Mouse (Mus musculus) right cerebral cortex, postnatal 10 days (tissue): ENCODE data around the gene Lrmda.

Source experiments
- DNase-seq, 2 experiments: peaks; one replicate each; pipeline ENCODE4 v3.0.0; 2021; ENCODE audit warnings: low spot score in 2 of 2

Gene Lrmda

GRCm38 (mm10) chr14:22326218-22326964, 306.9 kb downstream of the Lrmda start:
- no peak for DNase-seq

- peak in 1 of 2 experiments; percentile 11 for DNase-seq
These were observed 309.7 kb downstream of the Lrmda start for GRCm38 (mm10) chr14:22329191-22329590.

DNA sequence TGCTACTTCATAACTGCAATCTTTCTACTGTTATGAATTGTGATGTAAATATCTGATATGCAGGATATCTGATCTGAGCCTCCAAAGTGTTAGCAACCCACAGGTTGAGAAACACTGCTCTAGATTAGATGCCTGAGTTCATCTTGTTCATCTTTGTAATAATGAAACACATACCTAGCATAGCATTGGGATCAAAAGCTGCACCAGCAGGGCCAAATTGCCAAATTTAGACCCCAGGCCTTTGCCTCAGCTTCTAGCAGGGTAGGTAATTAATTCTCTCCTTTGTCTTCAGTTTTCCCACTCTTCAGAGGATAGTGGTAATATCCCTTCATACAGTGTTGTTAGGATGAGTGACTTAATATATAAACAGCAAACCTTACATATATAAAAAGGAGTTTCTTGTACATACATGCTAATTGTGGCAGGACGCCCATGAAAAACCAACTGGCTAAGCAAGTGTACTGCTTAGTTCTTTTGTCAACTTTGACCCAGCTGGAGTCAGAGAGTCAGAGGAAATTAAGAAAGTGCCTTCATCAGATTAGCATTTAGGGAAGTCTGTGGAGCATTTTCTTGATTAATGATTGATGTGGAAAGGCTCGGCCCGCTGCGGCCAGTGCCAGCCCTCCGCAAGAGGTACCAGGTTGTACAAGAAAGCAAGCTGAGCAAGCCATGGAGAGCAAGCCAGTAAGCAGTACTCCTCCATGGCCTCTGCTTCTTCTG, 315.7 kb downstream of the Lrmda start:
- no peak for DNase-seq

GRCm38 (mm10) chr14:22339176-22339575, 319.7 kb downstream of the Lrmda start:
- DNase-seq = peak; percentile 27 to 40

GRCm38 (mm10) chr14:22343357-22343756, 323.8 kb downstream of the Lrmda start:
- DNase-seq = no peak

DNA sequence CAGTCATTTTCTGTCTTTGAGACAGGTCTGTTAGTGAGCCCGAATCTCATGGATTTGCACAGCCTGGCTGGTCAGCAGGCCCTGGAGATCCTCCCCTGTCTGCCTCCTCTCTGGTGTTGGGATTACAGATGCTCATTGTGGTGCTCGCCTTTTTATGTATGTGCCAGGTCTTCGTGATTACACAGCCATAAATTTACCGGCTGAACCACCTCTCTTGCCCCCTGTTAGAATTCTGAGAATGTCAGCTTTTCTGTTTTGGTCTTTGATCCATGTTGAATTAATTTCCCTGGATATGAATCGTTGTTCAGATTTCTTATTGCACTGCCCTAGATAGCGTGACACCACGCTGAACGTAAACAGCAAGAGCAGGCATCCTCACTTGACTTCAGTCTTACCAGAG, 325.7 kb downstream of the Lrmda start:
- DNase-seq = no peak

DNA sequence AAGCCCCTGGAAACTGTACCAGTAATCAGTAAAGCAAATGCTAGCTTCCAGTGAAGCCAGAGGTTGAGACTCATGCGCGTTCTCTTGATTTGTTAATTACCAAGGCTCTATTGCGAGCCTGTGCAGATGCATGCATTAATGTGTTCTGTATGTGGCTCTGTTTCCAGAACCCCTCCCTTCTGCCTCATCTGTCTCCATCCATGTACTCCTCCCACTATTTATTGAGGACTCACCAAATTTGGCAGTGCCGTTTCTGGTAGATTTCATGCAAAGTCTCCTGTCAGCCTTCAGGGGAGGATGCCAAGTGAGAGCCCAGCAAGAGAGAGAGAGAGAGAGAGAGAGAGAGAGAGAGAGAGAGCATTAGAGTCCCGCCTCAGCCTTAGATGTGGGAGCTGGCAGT, 334.1 kb downstream of the Lrmda start:
- no peak for DNase-seq

DNA sequence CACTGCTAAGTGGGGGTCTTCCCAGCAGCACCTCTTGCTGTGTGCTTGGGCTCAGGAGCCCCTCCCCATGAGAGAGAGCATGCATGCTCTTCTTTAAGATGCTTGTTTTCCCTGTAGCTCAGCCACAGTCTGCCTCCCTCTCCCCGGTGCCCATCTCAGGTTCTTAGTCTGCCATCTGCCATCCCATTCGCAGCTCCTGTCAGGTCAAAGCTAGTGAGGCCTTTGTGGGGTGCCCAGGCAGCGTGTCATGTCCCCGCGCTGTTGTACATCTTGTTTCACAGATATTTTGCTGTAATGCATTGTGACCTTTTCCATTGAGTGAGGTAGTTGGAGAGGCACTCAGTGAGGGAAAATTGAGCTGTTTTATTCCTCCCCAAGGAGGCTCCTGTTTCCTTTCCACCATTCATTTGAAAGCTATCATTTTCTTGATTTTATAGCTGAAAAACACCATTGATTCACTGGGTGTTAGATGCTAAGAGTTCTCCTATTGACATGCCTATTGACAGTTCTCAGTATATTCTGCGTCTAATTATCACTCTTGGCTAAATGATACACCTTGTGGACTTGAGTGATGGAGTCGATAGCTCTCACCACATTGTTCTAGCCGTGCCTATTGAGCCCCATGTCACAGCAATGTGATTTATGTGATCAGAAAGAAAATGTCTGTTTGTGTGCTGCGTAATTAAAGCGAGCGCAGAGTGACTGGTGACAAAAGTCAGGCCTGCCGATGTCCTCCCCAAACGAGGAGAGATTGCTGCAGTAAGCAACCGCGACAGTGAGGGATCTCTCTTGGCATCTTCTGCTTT, 335.5 kb downstream of the Lrmda start:
- no peak for DNase-seq

DNA sequence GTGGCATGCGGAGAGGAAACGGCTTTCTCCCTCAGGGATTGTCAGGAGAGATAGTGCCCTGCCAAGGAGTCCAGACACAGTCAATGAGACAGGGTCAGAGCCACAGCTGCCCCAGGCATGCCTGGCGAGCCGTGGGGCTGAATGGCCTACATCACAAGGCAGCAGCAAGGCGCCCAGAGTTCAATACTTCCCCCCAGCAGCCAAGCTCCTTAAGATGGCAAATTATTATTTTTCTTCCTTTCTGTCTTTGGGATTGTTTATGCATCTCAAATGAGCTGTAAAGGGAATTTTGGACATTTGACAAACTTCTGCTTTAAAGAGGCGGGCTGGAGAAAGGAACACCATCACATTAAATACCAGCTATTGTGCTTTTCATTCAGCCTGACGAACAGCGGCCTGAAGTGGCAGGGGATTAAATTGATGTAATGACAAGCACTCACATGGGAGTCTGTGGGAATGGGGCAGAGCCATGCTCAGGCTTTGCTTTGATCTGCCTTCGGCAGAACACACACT, 338.5 kb downstream of the Lrmda start:
- no peak for DNase-seq

GRCm38 (mm10) chr14:22364010-22364748, 344.7 kb downstream of the Lrmda start:
- DNase-seq = peak in 1 of 2 experiments; percentile 40

DNA sequence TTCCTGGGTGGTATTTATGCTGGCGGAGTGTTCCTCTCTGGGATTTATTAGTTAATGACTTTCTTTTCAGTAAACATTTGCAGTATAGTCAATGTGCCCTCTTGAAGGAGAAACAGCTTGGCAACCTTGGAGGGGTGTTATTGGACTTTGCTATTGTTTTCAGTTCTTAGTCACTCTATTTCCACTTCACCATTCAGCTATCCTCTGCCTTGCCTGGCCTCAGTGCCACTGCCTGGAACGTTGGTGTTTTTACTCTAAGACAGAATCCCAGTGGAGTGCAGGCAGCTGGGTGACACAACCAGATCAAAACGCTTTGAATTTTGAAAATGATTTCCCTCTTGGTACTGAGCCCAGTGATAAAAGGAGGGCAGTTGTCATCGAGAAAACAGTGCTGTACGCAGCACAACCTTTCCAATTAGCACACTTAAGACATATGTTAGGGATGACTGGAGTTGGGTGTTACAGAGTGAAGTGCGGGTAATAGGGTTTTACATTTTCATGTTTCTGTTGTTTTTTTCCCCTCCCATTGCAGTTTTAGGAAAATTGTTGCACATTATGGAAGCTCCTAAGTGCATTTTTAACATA, 345.4 kb downstream of the Lrmda start:
- DNase-seq = no peak

- DNase-seq = no peak
These were observed 348.1 kb downstream of the Lrmda start for GRCm38 (mm10) chr14:22367615-22368014.

GRCm38 (mm10) chr14:22371136-22371535, 351.6 kb downstream of the Lrmda start:
- no peak for DNase-seq

GRCm38 (mm10) chr14:22372666-22373360, 353.3 kb downstream of the Lrmda start:
- DNase-seq = no peak

GRCm38 (mm10) chr14:22373361-22373745, 353.8 kb downstream of the Lrmda start:
- DNase-seq = no peak

GRCm38 (mm10) chr14:22377148-22377547, 357.6 kb downstream of the Lrmda start:
- DNase-seq = no peak

GRCm38 (mm10) chr14:22382101-22382500, 362.6 kb downstream of the Lrmda start:
- DNase-seq = no peak

DNA sequence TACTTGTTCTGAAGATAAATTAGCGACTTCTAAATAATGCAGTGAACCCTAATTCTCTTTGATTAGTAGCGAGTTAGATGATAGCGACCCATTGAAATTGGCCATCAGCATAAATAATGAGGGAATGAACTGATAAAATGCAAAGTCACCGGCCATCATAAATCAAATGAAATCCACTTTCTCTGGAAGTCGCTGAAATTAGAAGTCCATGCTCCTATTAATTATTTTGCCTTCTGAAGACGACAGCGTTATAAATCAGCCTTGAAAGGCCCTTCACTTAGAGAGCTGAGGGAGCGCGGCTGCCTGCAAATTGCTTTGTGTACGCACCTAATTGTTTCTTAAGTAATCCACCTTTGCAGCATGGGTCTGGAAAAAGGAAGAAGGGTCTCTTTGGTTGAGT, 374.1 kb downstream of the Lrmda start:
- DNase-seq = no peak

GRCm38 (mm10) chr14:22402411-22402810, 382.9 kb downstream of the Lrmda start:
- no peak for DNase-seq

DNA sequence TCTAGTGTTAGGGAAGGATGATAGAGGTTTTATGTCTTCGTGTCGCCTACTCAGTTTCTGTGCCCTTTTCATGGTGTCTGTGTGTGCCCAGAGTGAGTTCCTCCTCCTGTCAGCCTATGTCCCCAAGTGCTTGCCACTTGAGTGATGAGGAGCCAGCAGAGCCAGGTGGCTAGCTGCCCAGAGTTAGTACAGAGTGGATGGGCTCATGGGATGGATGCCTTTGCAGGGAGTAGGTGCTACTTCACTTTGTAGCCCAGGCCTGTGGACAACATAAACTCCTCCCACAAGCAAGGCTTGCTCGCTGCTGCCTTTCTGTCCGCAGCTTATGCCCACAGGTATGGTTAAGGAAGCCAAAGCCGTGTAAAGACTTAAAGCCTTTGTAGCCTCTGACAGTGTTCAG, 387.1 kb downstream of the Lrmda start:
- DNase-seq = no peak

GRCm38 (mm10) chr14:22410826-22411225, 391.3 kb downstream of the Lrmda start:
- no peak for DNase-seq
